Mouse (Mus musculus): ENCODE results near the gene Furin. TPM values are rescaled to one million over a fixed set of nuclear protein-coding genes. Genes with fewer than 3 reads are reported as not detected.

The Furin gene
- total and polyA plus RNA-seq, 3 experiments, result 13.7 to 32.3 TPM; not detected in 1

GRCm38 (mm10) chr7:80357156-80357555 lies 48.1 kb downstream of the Furin start:
- DNase-seq (ENCODE audit: low read depth, low spot score), result no peak
- Histone ChIP-seq H3K9me3 (replicated peaks; ENCODE audit: insufficient read depth, low read length) (no peaks in the 10 kb centered on the region), H3K79me2 (ENCODE audit: control insufficient read depth, insufficient read depth, low read length, poor library complexity) (no peaks in the 10 kb centered on the region), H3K4me3 (ENCODE audit: control insufficient read depth in 1 of 2, insufficient read depth in 1 of 2, low read depth in 2 of 2, low read length in 2 of 2) (no peak overlapping the region), H3K27ac (ENCODE audit: control insufficient read depth, low read depth, low read length) (no peak overlapping the region), H3K27me3 (ENCODE audit: control insufficient read depth in 1 of 2, insufficient read depth in 2 of 2, low read length in 2 of 2) (no peaks in the 10 kb centered on the region), H3K9ac (ENCODE audit: control insufficient read depth, low read depth, low read length, poor library complexity, severe bottlenecking) (no peak overlapping the region), H3K36me3 (ENCODE audit: control insufficient read depth in 1 of 2, insufficient read depth in 2 of 2, low read length in 2 of 2) (peaks cover 0 to 2% of the 10 kb centered on the region in 2 experiments; a peak in 2 of 4 replicates), H3K4me1 (ENCODE audit: control insufficient read depth in 1 of 2, insufficient read depth in 2 of 2, low read length in 2 of 2) (no peaks in the 10 kb centered on the region; a peak in 1 of 4 replicates)
- TF ChIP-seq ZC3H11A (IDR thresholded peaks at IDR 0.05; ENCODE audit: low read depth, low read length) (no peak), MYB (IDR thresholded peaks at IDR 0.05; ENCODE audit: low read depth, low read length) (no peak), HCFC1 (IDR thresholded peaks at IDR 0.05; ENCODE audit: low read depth, low read length) (no peak), MAFK (IDR thresholded peaks at IDR 0.05; ENCODE audit: borderline replicate concordance, low read depth, low read length) (no peak), GABPA (IDR thresholded peaks at IDR 0.05; ENCODE audit: low read depth, low read length) (no peak), MAZ (IDR thresholded peaks at IDR 0.05; ENCODE audit: low read depth, low read length) (no peak), MYC (IDR thresholded peaks at IDR 0.05; ENCODE audit: low read depth, low read length) (no peak), CHD1 (IDR thresholded peaks at IDR 0.05; ENCODE audit: low read depth, low read length) (no peak), ELF1 (IDR thresholded peaks at IDR 0.05; ENCODE audit: low read depth, low read length) (no peak)

GRCm38 (mm10) chr7:80356351-80356750 lies 48.9 kb downstream of the Furin start:
- H3K27me3 ChIP-seq (ENCODE audit: control insufficient read depth in 1 of 2, insufficient read depth in 2 of 2, low read length in 2 of 2), result no peaks in the 10 kb centered on the region
- no peak overlapping the region for H3K9ac ChIP-seq (ENCODE audit: control insufficient read depth, low read depth, low read length, poor library complexity, severe bottlenecking)
- DNase-seq (ENCODE audit: low read depth, low spot score), result no peak
- no peaks in the 10 kb centered on the region; a peak in 2 of 4 replicates for H3K36me3 ChIP-seq (ENCODE audit: control insufficient read depth in 1 of 2, insufficient read depth in 2 of 2, low read length in 2 of 2)
- no peak overlapping the region for H3K27ac ChIP-seq (ENCODE audit: control insufficient read depth, low read depth, low read length)
- no peaks in the 10 kb centered on the region for H3K79me2 ChIP-seq (ENCODE audit: control insufficient read depth, insufficient read depth, low read length, poor library complexity)
- H3K4me1 ChIP-seq (ENCODE audit: control insufficient read depth in 1 of 2, insufficient read depth in 2 of 2, low read length in 2 of 2), result no peaks in the 10 kb centered on the region; a peak in 1 of 4 replicates
- H3K9me3 ChIP-seq (replicated peaks; ENCODE audit: insufficient read depth, low read length), result no peaks in the 10 kb centered on the region
- H3K4me3 ChIP-seq (ENCODE audit: control insufficient read depth in 1 of 2, insufficient read depth in 1 of 2, low read depth in 2 of 2, low read length in 2 of 2), result no peak overlapping the region
- TF ChIP-seq BHLHE40 (IDR thresholded peaks at IDR 0.05; ENCODE audit: borderline replicate concordance, low read depth, low read length) (no peak), MAX (IDR thresholded peaks at IDR 0.05; ENCODE audit: low read length) (no peak), USF2 (IDR thresholded peaks at IDR 0.05; ENCODE audit: borderline replicate concordance in 1 of 2, insufficient read depth in 1 of 2, low read depth in 1 of 2, low read length in 2 of 2) (no peak), HCFC1 (IDR thresholded peaks at IDR 0.05; ENCODE audit: low read depth, low read length) (no peak), SMC3 (IDR thresholded peaks at IDR 0.05; ENCODE audit: low read depth, low read length) (no peak), CHD2 (IDR thresholded peaks at IDR 0.05; ENCODE audit: low read length) (no peak), UBTF (IDR thresholded peaks at IDR 0.05; ENCODE audit: borderline replicate concordance, insufficient read depth, low read depth, low read length) (no peak), POLR2AphosphoS2 (IDR thresholded peaks at IDR 0.05; ENCODE audit: low read length) (no peak), RCOR1 (IDR thresholded peaks at IDR 0.05; ENCODE audit: low read depth, low read length) (no peak), TCF12 (IDR thresholded peaks at IDR 0.05; ENCODE audit: low read depth, low read length) (no peak), USF1 (IDR thresholded peaks at IDR 0.05; ENCODE audit: low read depth, low read length) (no peak), MAFK (IDR thresholded peaks at IDR 0.05; ENCODE audit: borderline replicate concordance, low read depth, low read length) (no peak)

Measured in MEL (cell line).